Mouse (Mus musculus) forelimb bud, embryonic 11.5 days (tissue): ENCODE results near the gene Creb5.
"Not testable (repeated sequence)": the region's sequence is repeated elsewhere in the genome, so short reads cannot be mapped to it uniquely, and the experiment has no call there.

Experiments used
- DNase-seq: peaks from one replicate; pipeline ENCODE4 v3.0.0-alpha.2; 2012; ENCODE audit warnings: low read depth, low spot score

Creb5 gene

GRCm38 (mm10) chr6:53319543-53320325 is 32.7 kb downstream of the Creb5 start:
- DNase-seq = no peak

DNA sequence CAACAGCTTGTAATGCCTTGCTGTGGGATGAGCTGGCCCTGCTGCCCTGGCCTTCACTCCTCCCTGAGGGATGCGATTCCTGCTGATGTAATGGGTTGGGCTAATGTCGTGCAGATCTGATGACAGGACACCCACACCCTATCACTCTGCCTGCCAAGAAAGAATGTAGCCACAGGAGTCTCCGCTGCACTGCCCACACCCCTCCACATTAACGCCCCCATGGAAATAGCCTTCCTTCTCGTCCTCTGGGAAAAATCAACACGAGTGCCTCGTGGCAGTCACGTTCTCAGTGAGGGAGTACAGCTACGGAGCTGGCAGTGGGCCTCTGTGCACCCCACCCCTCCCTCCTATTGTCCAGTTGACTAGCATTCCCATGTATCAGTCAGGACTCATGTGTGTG is 50.3 kb downstream of the Creb5 start:
- DNase-seq = no peak

GRCm38 (mm10) chr6:53352311-53352960 is 65.4 kb downstream of the Creb5 start:
- DNase-seq = no peak

GRCm38 (mm10) chr6:53356328-53356727 is 69.3 kb downstream of the Creb5 start:
- DNase-seq = no peak

DNA sequence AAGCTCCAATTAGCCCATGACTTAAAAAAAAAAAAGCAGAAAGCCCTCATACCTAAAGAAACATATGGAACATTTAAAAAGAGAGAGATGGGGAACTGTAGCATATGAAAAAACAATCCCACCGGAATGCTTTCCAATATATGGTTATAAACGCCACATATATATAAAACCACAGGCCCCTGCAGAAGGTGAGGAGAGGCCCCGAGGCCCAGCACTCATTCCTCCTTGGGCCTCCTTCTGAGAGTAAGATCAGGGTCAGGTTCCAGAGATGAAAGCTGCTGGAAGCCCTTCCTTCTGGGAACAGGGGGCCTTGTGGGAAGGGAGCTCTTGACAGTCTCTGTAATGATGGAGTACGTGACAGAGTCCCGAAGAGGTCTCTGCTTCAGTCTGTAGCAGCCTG is 76.5 kb downstream of the Creb5 start:
- peak; percentile 49 for DNase-seq

GRCm38 (mm10) chr6:53363981-53364391 is 76.9 kb downstream of the Creb5 start:
- DNase-seq = peak; percentile 76

- DNase-seq = no peak
These were observed 82.1 kb downstream of the Creb5 start for GRCm38 (mm10) chr6:53369147-53369546.

DNA sequence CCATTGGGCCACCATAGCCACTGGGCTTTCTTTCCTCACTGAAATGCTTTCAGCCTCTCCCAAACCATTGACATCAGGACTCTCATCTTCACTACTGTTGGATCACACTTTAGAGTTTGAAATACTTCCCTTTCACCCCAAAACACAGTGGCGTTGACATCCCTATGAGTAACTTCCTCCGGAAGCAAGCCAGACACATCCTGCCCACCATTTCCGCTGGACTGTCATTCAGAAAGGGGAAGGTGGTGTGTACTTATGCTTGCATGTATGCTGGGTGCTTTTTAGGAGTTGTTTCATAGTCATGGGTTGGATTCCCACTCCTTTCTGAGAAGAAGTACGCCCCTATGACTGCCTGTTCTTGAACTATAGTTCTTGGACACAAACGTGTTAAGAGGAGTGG is 82.9 kb downstream of the Creb5 start:
- DNase-seq = no peak

- no peak for DNase-seq
These were observed 84.9 kb downstream of the Creb5 start for GRCm38 (mm10) chr6:53371962-53372361.

DNA sequence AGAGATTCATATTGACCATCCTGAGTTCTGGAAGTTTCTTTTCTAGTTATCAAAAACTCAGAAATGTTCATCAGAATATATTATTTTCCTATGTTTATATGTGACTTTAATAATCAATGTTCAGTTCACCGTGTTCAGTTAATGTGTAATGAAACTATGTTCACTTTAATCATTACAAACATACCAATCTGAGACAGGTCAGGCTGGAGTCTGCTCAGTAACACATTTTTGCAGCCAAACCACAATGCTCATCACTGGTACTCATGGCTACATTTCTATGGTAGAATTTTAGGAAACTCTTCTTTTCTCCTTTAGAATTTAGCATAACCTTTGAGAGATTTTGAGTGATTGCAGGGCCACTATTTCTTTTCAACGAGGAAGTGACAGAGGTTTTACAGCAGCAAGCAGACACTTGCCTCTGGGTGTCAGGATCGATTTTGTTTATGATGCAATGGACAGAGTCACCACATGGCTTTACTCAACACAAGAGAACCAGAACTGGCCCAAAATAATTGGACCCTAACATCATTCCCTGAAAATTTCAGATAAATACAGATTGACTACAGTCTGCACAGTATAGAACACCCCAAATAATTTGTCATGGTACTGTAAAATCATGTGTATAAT is 87.4 kb downstream of the Creb5 start:
- DNase-seq = no peak

DNA sequence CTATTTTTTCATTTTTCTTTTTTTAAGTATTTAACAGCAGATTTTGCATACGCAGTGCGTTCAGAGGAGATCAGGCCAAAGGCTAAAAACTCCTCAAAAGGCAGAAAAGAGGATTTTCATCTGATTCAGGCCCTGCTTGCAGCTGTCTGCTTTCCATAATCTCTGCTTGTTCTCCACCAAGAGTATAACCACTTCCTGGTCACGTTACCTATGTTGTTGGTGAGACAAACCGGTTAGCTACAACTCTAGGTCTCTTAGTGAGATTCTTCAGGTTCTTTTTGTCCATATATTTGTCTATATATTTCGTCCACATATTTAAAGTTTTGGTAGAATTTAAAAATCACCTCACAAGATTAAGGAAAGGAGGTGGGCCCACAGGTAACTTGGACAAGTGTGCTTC is 102.2 kb downstream of the Creb5 start:
- DNase-seq = no peak

GRCm38 (mm10) chr6:53390413-53390812 is 103.3 kb downstream of the Creb5 start:
- DNase-seq = no peak

DNA sequence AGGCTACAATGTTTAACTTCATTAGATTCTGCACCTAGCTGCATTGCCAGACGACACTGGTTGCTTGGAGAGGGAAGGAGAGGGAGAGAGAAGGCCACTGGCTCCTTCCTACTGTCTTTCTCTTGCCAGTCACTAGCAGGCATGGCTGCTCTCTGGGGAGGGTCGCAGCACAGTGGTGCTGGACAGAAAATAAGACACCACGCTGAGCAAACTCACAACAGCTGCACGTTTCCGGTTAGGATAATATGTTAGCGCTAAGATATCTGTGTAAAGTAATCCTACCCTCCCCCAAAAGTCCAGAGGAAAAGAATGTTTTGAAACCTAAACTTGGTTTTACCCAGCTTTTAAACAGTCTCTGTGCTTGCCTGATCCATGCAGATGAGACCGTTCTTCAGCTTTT is 107.0 kb downstream of the Creb5 start:
- no peak for DNase-seq

GRCm38 (mm10) chr6:53395208-53395607 is 108.1 kb downstream of the Creb5 start:
- no peak for DNase-seq

GRCm38 (mm10) chr6:53396421-53396820 is 109.4 kb downstream of the Creb5 start:
- DNase-seq = no peak

GRCm38 (mm10) chr6:53397797-53398196 is 110.7 kb downstream of the Creb5 start:
- DNase-seq = no peak

DNA sequence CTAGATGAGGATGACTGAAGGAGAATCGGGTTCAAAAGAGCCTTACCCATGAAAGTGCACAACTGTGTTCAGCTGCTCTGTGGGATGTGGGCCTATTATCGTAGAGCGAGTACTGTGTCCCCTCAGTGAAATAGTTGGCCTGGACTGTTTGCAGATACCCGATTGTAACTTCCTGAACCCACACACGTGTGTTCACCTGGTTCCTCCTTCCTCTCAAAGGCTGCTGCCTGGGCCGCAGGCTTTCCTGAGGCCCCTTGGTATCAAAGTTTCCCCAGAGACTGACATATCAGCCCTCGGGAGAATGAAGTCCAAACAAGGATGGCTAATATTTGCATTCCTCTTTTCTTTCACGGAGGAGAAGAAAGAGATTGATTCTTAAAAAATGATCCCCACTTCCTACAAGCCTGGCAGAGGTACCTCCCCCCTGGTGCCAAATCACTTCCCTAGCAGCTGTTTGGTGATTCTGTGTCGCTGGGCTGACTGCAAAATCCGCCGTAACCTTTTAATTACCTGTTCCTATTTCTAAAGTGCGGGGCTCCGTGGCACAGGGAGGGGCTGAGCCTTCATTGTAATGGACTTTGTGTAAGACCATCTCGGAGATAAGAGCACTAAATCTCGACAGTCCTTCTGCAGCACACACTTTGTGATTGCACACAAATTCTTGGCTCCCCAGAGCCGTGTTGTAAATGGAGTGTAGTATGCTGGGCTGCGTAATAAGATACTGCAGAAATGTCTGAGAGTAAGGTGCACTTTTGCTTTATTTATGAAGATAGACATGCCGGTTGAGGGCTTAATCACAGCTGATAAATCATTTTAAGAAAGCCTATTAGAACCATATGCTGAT is 111.4 kb downstream of the Creb5 start:
- DNase-seq = peak; percentile 67

GRCm38 (mm10) chr6:53401364-53401763 is 114.3 kb downstream of the Creb5 start:
- DNase-seq = no peak

- not testable (repeated sequence) for DNase-seq
These were observed 115.5 kb downstream of the Creb5 start for GRCm38 (mm10) chr6:53402551-53402950.

- no peak for DNase-seq
These were observed 122.1 kb downstream of the Creb5 start for GRCm38 (mm10) chr6:53409183-53409582.

- no peak for DNase-seq
These were observed 134.3 kb downstream of the Creb5 start for GRCm38 (mm10) chr6:53421345-53421744.

GRCm38 (mm10) chr6:53429368-53429767 is 142.3 kb downstream of the Creb5 start:
- DNase-seq = peak; percentile 51
